Mouse (Mus musculus): ENCODE data around the gene Ccdc158. TPM values are rescaled to one million over a fixed set of nuclear protein-coding genes. Genes with fewer than 3 reads are reported as not detected.

Ccdc158 gene
- not detected in 2 replicates for polyA plus RNA-seq (2012; ENCODE audit: low replicate concordance)

GRCm38 (mm10) chr5:92674859-92675573, at the start of gene Ccdc158:
Gene Ccdc158, minus strand, starts transcription at chr5:92675271.

GRCm38 (mm10) chr5:92683351-92683807, 8.3 kb upstream of the Ccdc158 start, which contains the start of gene Shroom3:
Gene Shroom3, plus strand, starts transcription at chr5:92683435.

DNA sequence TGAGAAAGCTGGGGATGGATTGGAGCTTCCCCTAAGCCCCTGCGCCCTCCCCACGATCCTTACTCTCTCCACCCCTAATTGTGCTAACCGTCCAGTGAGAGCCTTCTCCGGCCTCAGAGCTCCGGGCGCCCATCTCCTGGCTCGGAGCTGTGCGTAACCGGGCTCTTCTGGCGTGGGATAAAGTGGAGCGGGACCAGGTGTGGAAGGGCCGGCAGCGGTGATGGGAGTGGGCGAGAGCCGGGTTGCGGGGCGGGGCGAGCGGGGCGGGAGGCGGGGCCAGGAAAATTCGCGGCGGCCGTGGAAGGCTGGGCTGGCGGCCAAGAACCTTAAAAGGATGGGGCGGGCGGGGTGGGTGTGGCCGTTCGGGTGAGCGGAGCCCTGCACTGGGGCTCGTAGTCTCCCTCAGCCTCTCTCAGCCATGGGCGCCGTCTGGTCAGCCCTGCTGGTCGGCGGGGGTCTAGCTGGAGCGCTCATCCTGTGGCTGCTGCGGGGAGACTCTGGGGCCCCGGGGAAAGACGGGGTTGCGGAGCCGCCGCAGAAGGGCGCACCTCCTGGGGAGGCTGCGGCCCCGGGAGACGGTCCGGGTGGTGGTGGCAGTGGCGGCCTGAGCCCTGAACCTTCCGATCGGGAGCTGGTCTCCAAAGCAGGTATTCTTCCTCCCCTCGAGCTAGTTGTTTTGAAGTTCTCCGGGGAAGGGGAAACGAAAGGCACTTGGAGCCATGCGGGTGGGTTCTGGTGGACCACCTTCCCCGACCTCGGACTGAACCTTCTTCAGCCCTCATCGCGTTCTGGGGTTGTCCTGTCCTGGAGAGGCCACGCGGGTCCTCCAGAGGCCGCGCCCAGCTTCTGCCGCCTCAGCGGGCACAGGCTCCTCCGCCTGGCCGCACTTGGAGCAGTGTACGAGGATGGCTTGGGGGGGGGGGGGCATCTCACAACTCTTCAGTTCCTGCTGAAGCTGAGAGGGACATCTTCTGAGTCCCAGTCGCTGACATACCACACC, 72.1 kb downstream of the Ccdc158 start, which contains the start of gene Stbd1:
Gene Stbd1, plus strand, starts transcription at position 351 of the 1,000 bp plus-strand sequence.

Other genes starting within 250 kb of the Ccdc158 start
- 2.9 and 27.9 TPM in 2 replicates for gene Nup54, start 240.1 kb downstream of the Ccdc158 start, polyA plus RNA-seq (2012; ENCODE audit: low replicate concordance)
- 6.4 and 7.3 TPM in 2 replicates for gene Scarb2, start 168.4 kb downstream of the Ccdc158 start, polyA plus RNA-seq (2012; ENCODE audit: low replicate concordance)
- not detected in 2 replicates for gene Fam47e, start 120.2 kb downstream of the Ccdc158 start, polyA plus RNA-seq (2012; ENCODE audit: low replicate concordance)
- 0.34 and 0.85 TPM in 2 replicates for gene Stbd1, start 72.2 kb downstream of the Ccdc158 start, polyA plus RNA-seq (2012; ENCODE audit: low replicate concordance)
- gene Shroom3, start 8.2 kb upstream of the Ccdc158 start, polyA plus RNA-seq (2012; ENCODE audit: low replicate concordance), result 0.15 and 1.7 TPM in 2 replicates

All from leukemia stem cell, adult 10-12 weeks (primary cell).